Mouse (Mus musculus): ENCODE measurements around the gene Ttf1. TPM values are rescaled to one million over a fixed set of nuclear protein-coding genes. Genes with fewer than 3 reads are reported as not detected.

Gene Ttf1
- total and polyA plus RNA-seq, 3 experiments, result 13.5 to 15.6 TPM; not detected in 1

DNA sequence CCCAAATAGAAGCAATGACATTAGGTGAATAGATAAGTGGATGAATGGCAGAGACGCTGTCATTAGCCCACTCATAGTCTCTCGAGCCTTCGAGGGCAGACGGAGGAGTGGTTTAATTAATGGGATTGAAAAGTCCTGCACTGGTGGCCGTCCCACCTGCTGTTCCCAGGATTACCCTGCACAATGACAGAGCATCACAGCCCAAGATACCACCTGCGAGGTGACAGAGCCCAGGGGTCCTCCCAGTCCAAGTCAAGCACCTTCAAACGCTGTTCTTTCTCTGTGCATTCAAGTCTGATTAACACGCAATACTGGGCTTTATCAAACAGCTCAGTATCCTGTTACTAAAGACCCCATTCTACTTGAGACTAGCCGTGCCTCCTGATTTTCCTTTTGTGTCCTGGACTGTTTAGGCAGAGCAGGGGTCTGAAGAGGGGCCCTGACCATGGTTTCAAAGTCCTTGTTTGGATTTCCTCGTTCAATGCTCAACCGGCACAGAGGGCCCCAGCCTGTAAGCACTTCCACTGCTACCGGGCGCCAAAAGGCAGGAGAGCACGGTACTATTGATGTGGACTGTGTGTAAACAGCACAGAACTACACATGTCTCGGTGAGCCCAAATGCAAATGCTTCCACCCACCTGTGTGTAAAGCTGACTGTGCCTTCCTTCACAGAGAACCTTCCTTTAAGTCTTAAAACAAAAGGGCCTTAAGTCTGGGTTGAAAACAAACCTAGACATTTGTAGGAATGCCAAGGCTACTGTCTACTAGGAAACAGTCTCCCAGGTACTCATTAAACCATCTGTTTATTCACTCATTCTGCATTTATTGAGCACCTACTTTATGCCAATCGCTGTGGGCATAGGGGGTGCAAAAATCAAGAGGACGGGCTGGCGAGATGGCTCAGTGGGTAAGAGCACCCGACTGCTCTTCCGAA is 25.3 kb upstream of the Ttf1 start:
- Histone ChIP-seq H3K36me3 (ENCODE audit: control insufficient read depth in 1 of 2, insufficient read depth in 2 of 2, low read length in 2 of 2) (no peaks in the 10 kb centered on the region), H3K79me2 (ENCODE audit: control insufficient read depth, insufficient read depth, low read length, poor library complexity) (no peaks in the 10 kb centered on the region), H3K4me1 (ENCODE audit: control insufficient read depth in 1 of 2, insufficient read depth in 2 of 2, low read length in 2 of 2) (0 out of 4 replicates have a peak, but pooled peaks cover 0 to 2% of the 10 kb centered on the region in 2 experiments), H3K9me3 (replicated peaks; ENCODE audit: insufficient read depth, low read length) (no peaks in the 10 kb centered on the region), H3K27me3 (ENCODE audit: control insufficient read depth in 1 of 2, insufficient read depth in 2 of 2, low read length in 2 of 2) (no peaks in the 10 kb centered on the region; a peak in 2 of 4 replicates), H3K27ac (ENCODE audit: control insufficient read depth, low read depth, low read length) (no peak overlapping the region), H3K4me3 (ENCODE audit: control insufficient read depth in 1 of 2, insufficient read depth in 1 of 2, low read depth in 2 of 2, low read length in 2 of 2) (no peak overlapping the region), H3K9ac (ENCODE audit: control insufficient read depth, low read depth, low read length, poor library complexity, severe bottlenecking) (no peak overlapping the region)
- no peak for TF ChIP-seq SIN3A (IDR thresholded peaks at IDR 0.05; ENCODE audit: low read length)
- TF ChIP-seq ZKSCAN1 (IDR thresholded peaks at IDR 0.05; ENCODE audit: low read depth, low read length), result no peak
- no peak for TF ChIP-seq UBTF (IDR thresholded peaks at IDR 0.05; ENCODE audit: borderline replicate concordance, insufficient read depth, low read depth, low read length)
- no peak for TF ChIP-seq MXI1 (IDR thresholded peaks at IDR 0.05; ENCODE audit: low read depth, low read length)
- TF ChIP-seq ELF1 (IDR thresholded peaks at IDR 0.05; ENCODE audit: low read depth, low read length), result no peak
- TF ChIP-seq JUND (IDR thresholded peaks at IDR 0.05; ENCODE audit: low read depth, low read length), result no peak
- TF ChIP-seq ZNF384 (IDR thresholded peaks at IDR 0.05; ENCODE audit: low read depth, low read length), result no peak
- TF ChIP-seq TCF12 (IDR thresholded peaks at IDR 0.05; ENCODE audit: low read depth, low read length), result no peak
- no peak for TF ChIP-seq POLR2A (IDR thresholded peaks at IDR 0.05; ENCODE audit: control insufficient read depth in 1 of 2, insufficient read depth in 1 of 2, low read depth in 1 of 2, low read length in 2 of 2, poor library complexity in 1 of 2)
- no peak for TF ChIP-seq MAX (IDR thresholded peaks at IDR 0.05; ENCODE audit: low read length)
- TF ChIP-seq POLR2AphosphoS2 (IDR thresholded peaks at IDR 0.05; ENCODE audit: low read length), result no peak
- TF ChIP-seq POLR2AphosphoS5 (IDR thresholded peaks at IDR 0.05; ENCODE audit: borderline replicate concordance, low read depth, low read length), result no peak
- no peak for TF ChIP-seq RAD21 (IDR thresholded peaks at IDR 0.05; ENCODE audit: low read depth, low read length)
- no peak for TF ChIP-seq MYC (IDR thresholded peaks at IDR 0.05; ENCODE audit: low read depth, low read length)
- DNase-seq (ENCODE audit: low read depth, low spot score), result no peak

DNA sequence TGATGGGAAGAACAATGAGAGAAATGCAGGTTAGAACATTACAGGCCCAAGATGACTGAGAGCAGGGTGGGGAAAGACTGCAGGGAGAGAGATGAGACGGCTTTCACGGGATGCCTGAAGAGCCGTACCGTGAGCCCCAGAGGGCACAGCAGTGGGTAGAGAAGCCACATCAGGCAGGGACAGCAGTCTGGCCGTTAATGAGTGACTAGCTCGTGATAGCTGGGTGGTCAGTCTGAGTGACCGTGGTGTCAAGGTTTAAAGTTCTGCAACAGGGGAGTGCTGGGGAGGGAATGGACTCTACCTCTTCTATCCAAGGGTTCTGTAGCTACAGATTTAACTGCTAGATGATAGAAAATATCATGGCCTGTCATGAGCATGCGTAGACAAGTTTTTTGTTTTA is 24.4 kb upstream of the Ttf1 start:
- Histone ChIP-seq H3K36me3 (ENCODE audit: control insufficient read depth in 1 of 2, insufficient read depth in 2 of 2, low read length in 2 of 2) (no peaks in the 10 kb centered on the region), H3K9ac (ENCODE audit: control insufficient read depth, low read depth, low read length, poor library complexity, severe bottlenecking) (no peak overlapping the region), H3K9me3 (replicated peaks; ENCODE audit: insufficient read depth, low read length) (no peaks in the 10 kb centered on the region), H3K79me2 (ENCODE audit: control insufficient read depth, insufficient read depth, low read length, poor library complexity) (no peaks in the 10 kb centered on the region), H3K4me3 (ENCODE audit: control insufficient read depth in 1 of 2, insufficient read depth in 1 of 2, low read depth in 2 of 2, low read length in 2 of 2) (no peak overlapping the region), H3K4me1 (ENCODE audit: control insufficient read depth in 1 of 2, insufficient read depth in 2 of 2, low read length in 2 of 2) (no peaks in the 10 kb centered on the region), H3K27me3 (ENCODE audit: control insufficient read depth in 1 of 2, insufficient read depth in 2 of 2, low read length in 2 of 2) (no peaks in the 10 kb centered on the region; a peak in 2 of 4 replicates), H3K27ac (ENCODE audit: control insufficient read depth, low read depth, low read length) (no peak overlapping the region)
- TF ChIP-seq ETS1 (IDR thresholded peaks at IDR 0.05; ENCODE audit: low read depth, low read length) (no peak), SIN3A (IDR thresholded peaks at IDR 0.05; ENCODE audit: low read length) (no peak), POLR2A (IDR thresholded peaks at IDR 0.05; ENCODE audit: control insufficient read depth in 1 of 2, insufficient read depth in 1 of 2, low read depth in 1 of 2, low read length in 2 of 2, poor library complexity in 1 of 2) (no peak), MAZ (IDR thresholded peaks at IDR 0.05; ENCODE audit: low read depth, low read length) (no peak), MAX (IDR thresholded peaks at IDR 0.05; ENCODE audit: low read length) (no peak), MEF2A (IDR thresholded peaks at IDR 0.05; ENCODE audit: extremely low read depth, insufficient replicate concordance, low read depth, low read length, poor library complexity, severe bottlenecking) (no peak), POLR2AphosphoS2 (IDR thresholded peaks at IDR 0.05; ENCODE audit: low read length) (no peak), UBTF (IDR thresholded peaks at IDR 0.05; ENCODE audit: borderline replicate concordance, insufficient read depth, low read depth, low read length) (no peak), TBP (IDR thresholded peaks at IDR 0.05; ENCODE audit: low read depth, low read length) (no peak), JUND (IDR thresholded peaks at IDR 0.05; ENCODE audit: low read depth, low read length) (no peak), CHD2 (IDR thresholded peaks at IDR 0.05; ENCODE audit: low read length) (no peak), CTCF (IDR thresholded peaks at IDR 0.05 in 2 of 3, conservative IDR thresholded peaks at IDR 0.05 in 1 of 3; ENCODE audit: control insufficient read depth in 1 of 3, insufficient read depth in 1 of 3, low read depth in 2 of 3, low read length in 3 of 3, poor library complexity in 1 of 3, severe bottlenecking in 1 of 3) (no peak), MXI1 (IDR thresholded peaks at IDR 0.05; ENCODE audit: low read depth, low read length) (no peak), USF1 (IDR thresholded peaks at IDR 0.05; ENCODE audit: low read depth, low read length) (no peak), TAL1 (IDR thresholded peaks at IDR 0.05; ENCODE audit: low read length) (no peak), NELFE (IDR thresholded peaks at IDR 0.05; ENCODE audit: low read depth, low read length) (no peak)
- DNase-seq (ENCODE audit: low read depth, low spot score), result no peak

All from MEL (cell line).